Mouse (Mus musculus): Measurements from ENCODE around the gene Rag1.

The Rag1 gene

GRCm38 (mm10) chr2:101648361-101648760 lies 940 bp downstream of the Rag1 start:
- in situ Hi-C loops (cut with MboI; ENCODE audit: low pct_unique_long_range_greater_than_20kb in 1 of 2, low sequenced_read_pairs in 2 of 2, unreplicated experiment in 1 of 2), result no loop called here

- in situ Hi-C loops (cut with MboI; ENCODE audit: low pct_unique_long_range_greater_than_20kb in 1 of 2, low sequenced_read_pairs in 2 of 2, unreplicated experiment in 1 of 2), result no loop called here
Measured at GRCm38 (mm10) chr2:101645841-101646240, 3.5 kb downstream of the Rag1 start.

GRCm38 (mm10) chr2:101639840-101640350 lies 9.4 kb downstream of the Rag1 start:
- in situ Hi-C loops (cut with MboI; ENCODE audit: low pct_unique_long_range_greater_than_20kb in 1 of 2, low sequenced_read_pairs in 2 of 2, unreplicated experiment in 1 of 2), result no loop called here

- in situ Hi-C loops (cut with MboI; ENCODE audit: low pct_unique_long_range_greater_than_20kb in 1 of 2, low sequenced_read_pairs in 2 of 2, unreplicated experiment in 1 of 2), result no loop called here
Measured at GRCm38 (mm10) chr2:101638979-101639839, 10.1 kb downstream of the Rag1 start.

- in situ Hi-C loops (cut with MboI; ENCODE audit: low pct_unique_long_range_greater_than_20kb in 1 of 2, low sequenced_read_pairs in 2 of 2, unreplicated experiment in 1 of 2), result no loop called here
Measured at GRCm38 (mm10) chr2:101628297-101629236, 20.7 kb downstream of the Rag1 start.

- in situ Hi-C loops (cut with MboI; ENCODE audit: low pct_unique_long_range_greater_than_20kb in 1 of 2, low sequenced_read_pairs in 2 of 2, unreplicated experiment in 1 of 2), result no loop called here
Measured at GRCm38 (mm10) chr2:101627227-101627626, 22.1 kb downstream of the Rag1 start.

GRCm38 (mm10) chr2:101624526-101624925 lies 24.8 kb downstream of the Rag1 start, which contains the start of gene Rag2:
Gene Rag2, plus strand, starts transcription at chr2:101624718.
- in situ Hi-C loops (cut with MboI; ENCODE audit: low pct_unique_long_range_greater_than_20kb in 1 of 2, low sequenced_read_pairs in 2 of 2, unreplicated experiment in 1 of 2), result no loop called here

- in situ Hi-C loops (cut with MboI; ENCODE audit: low pct_unique_long_range_greater_than_20kb in 1 of 2, low sequenced_read_pairs in 2 of 2, unreplicated experiment in 1 of 2), result no loop called here
Measured at GRCm38 (mm10) chr2:101624011-101624410, 25.3 kb downstream of the Rag1 start.

GRCm38 (mm10) chr2:101623042-101623441 lies 26.3 kb downstream of the Rag1 start:
- in situ Hi-C loops (cut with MboI; ENCODE audit: low pct_unique_long_range_greater_than_20kb in 1 of 2, low sequenced_read_pairs in 2 of 2, unreplicated experiment in 1 of 2), result no loop called here

- in situ Hi-C loops (cut with MboI; ENCODE audit: low pct_unique_long_range_greater_than_20kb in 1 of 2, low sequenced_read_pairs in 2 of 2, unreplicated experiment in 1 of 2), result no loop called here
Measured at GRCm38 (mm10) chr2:101621611-101622010, 27.7 kb downstream of the Rag1 start.

GRCm38 (mm10) chr2:101620899-101621298 lies 28.4 kb downstream of the Rag1 start:
- in situ Hi-C loops (cut with MboI; ENCODE audit: low pct_unique_long_range_greater_than_20kb in 1 of 2, low sequenced_read_pairs in 2 of 2, unreplicated experiment in 1 of 2), result no loop called here

- in situ Hi-C loops (cut with MboI; ENCODE audit: low pct_unique_long_range_greater_than_20kb in 1 of 2, low sequenced_read_pairs in 2 of 2, unreplicated experiment in 1 of 2), result no loop called here
Measured at GRCm38 (mm10) chr2:101618373-101618772, 30.9 kb downstream of the Rag1 start.

GRCm38 (mm10) chr2:101615464-101616305 lies 33.6 kb downstream of the Rag1 start:
- in situ Hi-C loops (cut with MboI; ENCODE audit: low pct_unique_long_range_greater_than_20kb in 1 of 2, low sequenced_read_pairs in 2 of 2, unreplicated experiment in 1 of 2), result no loop called here

GRCm38 (mm10) chr2:101610861-101611260 lies 38.4 kb downstream of the Rag1 start:
- in situ Hi-C loops (cut with MboI; ENCODE audit: low pct_unique_long_range_greater_than_20kb in 1 of 2, low sequenced_read_pairs in 2 of 2, unreplicated experiment in 1 of 2), result no loop called here

- in situ Hi-C loops (cut with MboI; ENCODE audit: low pct_unique_long_range_greater_than_20kb in 1 of 2, low sequenced_read_pairs in 2 of 2, unreplicated experiment in 1 of 2), result no loop called here
Measured at GRCm38 (mm10) chr2:101608232-101608894, 40.9 kb downstream of the Rag1 start.

- in situ Hi-C loops (cut with MboI; ENCODE audit: low pct_unique_long_range_greater_than_20kb in 1 of 2, low sequenced_read_pairs in 2 of 2, unreplicated experiment in 1 of 2), result no loop called here
Measured at GRCm38 (mm10) chr2:101603099-101603498, 46.2 kb downstream of the Rag1 start.

- in situ Hi-C loops (cut with MboI; ENCODE audit: low pct_unique_long_range_greater_than_20kb in 1 of 2, low sequenced_read_pairs in 2 of 2, unreplicated experiment in 1 of 2), result no loop called here
Measured at GRCm38 (mm10) chr2:101600703-101601102, 48.6 kb downstream of the Rag1 start.

Measured in mouse embryonic stem cell (cell line).